Mouse (Mus musculus) frontal cortex, postnatal 10 days (tissue): ENCODE measurements around the gene Coro2a.
A peak's percentile ranks its signal among the peaks of the same experiment; 100 is the strongest.

Source experiments
- DNase-seq, 2 experiments: peaks; one replicate each; pipeline ENCODE4 v3.0.0; 2022; ENCODE audit warnings: low spot score in 2 of 2, mixed read lengths in 1 of 2

Gene Coro2a

GRCm38 (mm10) chr4:46558672-46559667 is 43.0 kb downstream of the Coro2a start:
- peak in 1 of 2 experiments; percentile 2 for DNase-seq

- no peak for DNase-seq
Observed at GRCm38 (mm10) chr4:46556933-46557332, 45.1 kb downstream of the Coro2a start.

GRCm38 (mm10) chr4:46555762-46556161 is 46.2 kb downstream of the Coro2a start:
- no peak for DNase-seq

- DNase-seq: no peak
Observed at GRCm38 (mm10) chr4:46554295-46555069, 47.5 kb downstream of the Coro2a start.

- no peak for DNase-seq
Observed at GRCm38 (mm10) chr4:46553864-46554263, 48.1 kb downstream of the Coro2a start.

- no peak for DNase-seq
Observed at GRCm38 (mm10) chr4:46550406-46550805, 51.6 kb downstream of the Coro2a start.

GRCm38 (mm10) chr4:46549979-46550378 is 52.0 kb downstream of the Coro2a start:
- DNase-seq: no peak

- DNase-seq: no peak
Observed at GRCm38 (mm10) chr4:46546709-46547108, 55.3 kb downstream of the Coro2a start.

- DNase-seq: no peak
Observed at GRCm38 (mm10) chr4:46545498-46545897, 56.5 kb downstream of the Coro2a start.

- DNase-seq: no peak
Observed at GRCm38 (mm10) chr4:46544313-46544712, 57.7 kb downstream of the Coro2a start.

- DNase-seq: no peak
Observed at GRCm38 (mm10) chr4:46543366-46544050, 58.5 kb downstream of the Coro2a start.

- no peak for DNase-seq
Observed at GRCm38 (mm10) chr4:46541707-46542106, 60.3 kb downstream of the Coro2a start.

- DNase-seq: no peak
Observed at GRCm38 (mm10) chr4:46539167-46539566, 62.8 kb downstream of the Coro2a start.

- no peak for DNase-seq
Observed at GRCm38 (mm10) chr4:46535840-46536361, 66.1 kb downstream of the Coro2a start, which contains the start of gene Trim14. Trim14 (minus strand) TSS chr4:46536141.

GRCm38 (mm10) chr4:46535094-46535830 is 66.7 kb downstream of the Coro2a start:
- no peak for DNase-seq

GRCm38 (mm10) chr4:46533934-46534720 is 67.9 kb downstream of the Coro2a start:
- DNase-seq: no peak

GRCm38 (mm10) chr4:46532926-46533325 is 69.1 kb downstream of the Coro2a start:
- DNase-seq: no peak

GRCm38 (mm10) chr4:46532511-46532910 is 69.5 kb downstream of the Coro2a start:
- no peak for DNase-seq

GRCm38 (mm10) chr4:46529722-46530121 is 72.3 kb downstream of the Coro2a start:
- no peak for DNase-seq

GRCm38 (mm10) chr4:46527558-46527926 is 74.5 kb downstream of the Coro2a start:
- no peak for DNase-seq
